ENCODE assay signal across 17 mouse cellular contexts in genomic region chr10:14287551-14287950, GRCm38 (mm10).
"Had no signal": no experiment of that assay in that cellular context is flagged by ENCODE, and none has a peak within 500 bp of the region (broad histone marks: within the 10 kb centered on the region; RNA-seq: fewer than 3 reads in every experiment).

No protein-coding gene starts in this region.

- H3K27me3 ChIP-seq: neural tube, embryonic 12.5 days; neural tube, embryonic 13.5 days; neural tube, embryonic 15.5 days; stomach, embryonic 15.5 days had no signal

- DNase-seq: retina, postnatal 1 day; right cerebral cortex, adult 18-20 months; right cerebral cortex, postnatal 14 days; right cerebral cortex, postnatal 25 days; right cerebral cortex, postnatal 4 days; spleen, adult 18-20 months; thymus, adult 18-20 months; thymus, adult 2 months; thymus, postnatal 14 days; thymus, postnatal 25 days; thymus, postnatal 36 days; thymus, postnatal 4 days had no signal

- H3K9ac ChIP-seq: neural tube, embryonic 12.5 days; neural tube, embryonic 13.5 days; neural tube, embryonic 15.5 days; stomach, embryonic 15.5 days had no signal

- H3K4me3 ChIP-seq: neural tube, embryonic 12.5 days; neural tube, embryonic 13.5 days; neural tube, embryonic 15.5 days; stomach, embryonic 15.5 days had no signal

- H3K9me3 ChIP-seq: neural tube, embryonic 12.5 days; neural tube, embryonic 13.5 days; neural tube, embryonic 15.5 days; stomach, embryonic 15.5 days had no signal

- H3K36me3 ChIP-seq: neural tube, embryonic 12.5 days; neural tube, embryonic 13.5 days; neural tube, embryonic 15.5 days; stomach, embryonic 15.5 days had no signal

- H3K4me2 ChIP-seq: neural tube, embryonic 12.5 days; neural tube, embryonic 13.5 days; neural tube, embryonic 15.5 days; stomach, embryonic 15.5 days had no signal

- H3K27ac ChIP-seq: neural tube, embryonic 12.5 days; neural tube, embryonic 13.5 days; neural tube, embryonic 15.5 days; stomach, embryonic 15.5 days; stomach, postnatal 0 days had no signal

- H3K4me1 ChIP-seq: neural tube, embryonic 12.5 days; neural tube, embryonic 13.5 days; neural tube, embryonic 15.5 days; stomach, embryonic 15.5 days had no signal
